Mouse (Mus musculus) liver, embryonic 14.5 days (tissue): ENCODE results near the gene Lpcat3. TPM values are rescaled to one million over a fixed set of nuclear protein-coding genes. Genes with fewer than 3 reads are reported as not detected.
"Not testable (repeated sequence)": the region's sequence is repeated elsewhere in the genome, so short reads cannot be mapped to it uniquely, and the experiment has no call there.

Experiments
- ATAC-seq: fragments of 200-750 bp; cut with Nextera tagmentation; 2 replicates; pipeline ENCODE4 v1.8.0; 2017; ENCODE audit warnings: moderate number of reproducible peaks, mild to moderate bottlenecking, moderate library complexity; ENCODE audit not compliant: insufficient read depth
- DNase-seq, 3 experiments: peaks; one replicate each; pipeline ENCODE4 v3.0.0-alpha.2; 2012 to 2013; ENCODE audit warnings: low read depth in 3 of 3, low spot score in 3 of 3
- H3K27ac ChIP-seq: fragments of 300-500 bp; sonication (generic); 2 replicates; pipeline ENCODE4 v1.5.1; 2014; ENCODE audit warnings: moderate library complexity, mild to moderate bottlenecking, control low read depth, inconsistent platforms
- H3K27me3 ChIP-seq: fragments of 300-500 bp; sonication (generic); 2 replicates; pipeline ENCODE4 v1.6.1; 2014; ENCODE audit warnings: mild to moderate bottlenecking, low read length, moderate library complexity; ENCODE audit not compliant: control insufficient read depth, insufficient read depth
- H3K36me3 ChIP-seq: fragments of 300-500 bp; sonication (generic); replicated peaks from 2 replicates; pipeline ENCODE4 v1.6.1; 2014; ENCODE audit warnings: low read depth; ENCODE audit not compliant: control insufficient read depth, insufficient read depth
- H3K4me1 ChIP-seq, 2 experiments: fragments of 200-500 bp in 1 of 2; fragments of 300-500 bp in 1 of 2; sonication (generic) in 1 of 2; replicated peaks; 2 replicates each; pipeline ENCODE4 v1.6.1; 2012 to 2014; ENCODE audit warnings: antibody characterized with exemption in 1 of 2, inconsistent platforms in 1 of 2, low read length in 1 of 2; ENCODE audit not compliant: control insufficient read depth in 2 of 2, insufficient read depth in 2 of 2
- H3K4me2 ChIP-seq: fragments of 300-500 bp; sonication (generic); 2 replicates; pipeline ENCODE4 v1.6.1; 2014; ENCODE audit warnings: low read depth, mild to moderate bottlenecking, control low read depth, moderate library complexity
- H3K4me3 ChIP-seq, 2 experiments: fragments of 200-500 bp in 1 of 2; fragments of 300-500 bp in 1 of 2; sonication (generic) in 1 of 2; 2 replicates each; pipeline ENCODE4 v1.5.1; 2012 to 2014; ENCODE audit warnings: low read depth in 2 of 2, low read length in 2 of 2, mild to moderate bottlenecking in 2 of 2, control low read depth in 1 of 2, inconsistent platforms in 1 of 2, moderate library complexity in 1 of 2; ENCODE audit not compliant: insufficient read depth in 1 of 2
- H3K9ac ChIP-seq: fragments of 300-500 bp; sonication (generic); replicated peaks from 2 replicates; pipeline ENCODE4 v1.6.1; 2014; ENCODE audit warnings: mild to moderate bottlenecking, control low read depth, moderate library complexity
- H3K9me3 ChIP-seq: fragments of 300-500 bp; sonication (generic); 2 replicates; pipeline ENCODE4 v1.6.1; 2016; ENCODE audit warnings: low read length, mixed read lengths; ENCODE audit not compliant: control insufficient read depth
- CTCF ChIP-seq: IDR thresholded peaks from 2 replicates; pipeline ENCODE4 v1.5.1; 2016; ENCODE audit warnings: antibody characterized with exemption, low read depth, control low read depth
- EP300 ChIP-seq: IDR thresholded peaks from 2 replicates; pipeline ENCODE4 v1.6.1; 2016; ENCODE audit warnings: antibody characterized with exemption, low read depth
- WGBS: fragments of 180-500 bp; shearing (Covaris S2); extraction: QIAGEN DNeasy Blood & Tissue Kit; methylation state at CpG from one replicate; pipeline ENCODE4 v1.1.7; 2014; ENCODE audit not compliant: insufficient replicate concordance; 5-methylcytosine and 5-hydroxymethylcytosine counted together
- polyA plus RNA-seq, 2 experiments: library from polyadenylated mRNA; depleted of rRNA in 1 of 2; stranded (reverse) in 1 of 2; unstranded in 1 of 2; fragments of >200 nt; fragmentation: Nextera tagmentation in 1 of 2; extraction: Ambion mirVana in 1 of 2; gene quantifications; 2 replicates each; pipeline versions ENCODE4 v1.2.1 to v1.2.3; 2012 to 2014

Gene Lpcat3
- polyA plus RNA-seq, 2 experiments: 61.4 to 64.2 TPM

- H3K36me3 ChIP-seq: peaks cover 2% of the 10 kb centered on the region; the same call in 1 of the 2 replicates
- H3K27me3 ChIP-seq: no peaks in the 10 kb centered on the region
- H3K9me3 ChIP-seq: no peaks in the 10 kb centered on the region
- H3K27ac ChIP-seq: peak overlapping the region; percentile 56
- H3K9ac ChIP-seq: peak overlapping the region; percentile 9; the same call in 1 of the 2 replicates
- TF ChIP-seq CTCF (no peak), EP300 (peak; percentile 73)
- 23% methylated on average over 12 of the region's 12 CpGs for WGBS
- peak overlapping the region; percentile 47 for H3K4me2 ChIP-seq
- ATAC-seq (peak; percentile 46; the same call in 1 of the 2 replicates), DNase-seq (peak; percentile 46 to 52 (median 47))
- no peak overlapping the region for H3K4me3 ChIP-seq
- peaks cover 43 to 52% of the 10 kb centered on the region in 2 experiments for H3K4me1 ChIP-seq
These were observed 23.0 kb downstream of the Lpcat3 start for GRCm38 (mm10) chr6:124685606-124686386.

- not testable (repeated sequence) for H3K9me3 ChIP-seq, H3K27me3 ChIP-seq, H3K36me3 ChIP-seq, H3K4me3 ChIP-seq, DNase-seq, H3K27ac ChIP-seq, H3K4me2 ChIP-seq, H3K9ac ChIP-seq, ATAC-seq
- 67% methylated on average over 1 of the region's 1 CpGs for WGBS
- peak; percentile 59 for TF ChIP-seq CTCF
- H3K4me1 ChIP-seq: peaks cover 43 to 51% of the 10 kb centered on the region in 2 experiments
These were observed 23.8 kb downstream of the Lpcat3 start for GRCm38 (mm10) chr6:124686644-124687043.

GRCm38 (mm10) chr6:124688151-124688758, 25.4 kb downstream of the Lpcat3 start:
- no peak overlapping the region for H3K4me3 ChIP-seq
- H3K36me3 ChIP-seq: peaks cover 2% of the 10 kb centered on the region; the same call in 1 of the 2 replicates
- H3K27me3 ChIP-seq: no peaks in the 10 kb centered on the region
- TF ChIP-seq CTCF: no peak
- no peak for TF ChIP-seq EP300
- DNase-seq (no peak), ATAC-seq (no peak)
- H3K9ac ChIP-seq: no peak overlapping the region
- no peak overlapping the region for H3K4me2 ChIP-seq
- H3K4me1 ChIP-seq: peaks cover 33 to 46% of the 10 kb centered on the region in 2 experiments
- H3K9me3 ChIP-seq: no peaks in the 10 kb centered on the region
- H3K27ac ChIP-seq: no peak overlapping the region
- WGBS: 56% methylated on average over 8 of the region's 8 CpGs

GRCm38 (mm10) chr6:124689011-124689410, 26.2 kb downstream of the Lpcat3 start:
- H3K4me2 ChIP-seq: no peak overlapping the region
- DNase-seq (no peak), ATAC-seq (no peak)
- no peaks in the 10 kb centered on the region for H3K9me3 ChIP-seq
- no peak overlapping the region for H3K27ac ChIP-seq
- H3K4me3 ChIP-seq: no peak overlapping the region
- H3K36me3 ChIP-seq: peaks cover 2% of the 10 kb centered on the region; the same call in 1 of the 2 replicates
- WGBS: 86% methylated on average over 3 of the region's 3 CpGs
- H3K9ac ChIP-seq: no peak overlapping the region
- H3K4me1 ChIP-seq: peaks cover 25 to 40% of the 10 kb centered on the region in 2 experiments
- TF ChIP-seq EP300 (no peak), CTCF (no peak)
- H3K27me3 ChIP-seq: no peaks in the 10 kb centered on the region

GRCm38 (mm10) chr6:124690517-124690916, 27.7 kb downstream of the Lpcat3 start:
- Histone ChIP-seq H3K9me3 (no peaks in the 10 kb centered on the region), H3K27me3 (no peaks in the 10 kb centered on the region), H3K36me3 (peaks cover 2% of the 10 kb centered on the region; the same call in 1 of the 2 replicates), H3K9ac (no peak overlapping the region), H3K4me1 (peaks cover 10 to 27% of the 10 kb centered on the region in 2 experiments), H3K4me2 (no peak overlapping the region), H3K4me3 (no peak overlapping the region), H3K27ac (no peak overlapping the region)
- TF ChIP-seq CTCF: no peak
- DNase-seq (no peak), ATAC-seq (no peak)
- WGBS: 79% methylated on average over 3 of the region's 3 CpGs
